In the genomic region with DNA sequence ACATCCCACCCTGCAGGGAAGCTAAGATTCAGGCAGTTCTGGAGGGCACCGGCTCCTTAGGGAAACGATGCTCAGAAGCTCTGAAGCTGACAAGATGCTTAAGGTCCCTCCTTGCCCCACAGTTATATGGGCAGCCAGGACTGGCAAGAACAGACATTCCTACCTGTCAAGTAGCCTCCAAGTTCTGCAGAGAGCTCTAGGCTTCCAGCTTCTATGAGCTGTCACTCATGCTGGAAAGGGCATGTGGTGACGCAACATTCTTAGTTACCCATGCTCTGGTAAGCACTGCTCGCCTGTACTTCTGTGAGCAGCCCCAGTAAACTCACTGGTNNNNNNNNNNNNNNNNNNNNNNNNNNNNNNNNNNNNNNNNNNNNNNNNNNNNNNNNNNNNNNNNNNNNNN, we compare ENCODE assay signal across 16 mouse cellular contexts.
"Had no signal": no experiment of that assay in that cellular context is flagged by ENCODE, and none has a peak within 500 bp of the region (broad histone marks: within the 10 kb centered on the region; RNA-seq: fewer than 3 reads in every experiment).

No protein-coding gene starts in this region.

- H3K27me3 ChIP-seq: liver, embryonic 13.5 days; liver, embryonic 15.5 days; megakaryocyte, embryonic 14.5 days; midbrain, embryonic 12.5 days; neural tube, embryonic 12.5 days had no signal

- H3K4me3 ChIP-seq: liver, embryonic 13.5 days; liver, embryonic 15.5 days; megakaryocyte, embryonic 14.5 days; midbrain, embryonic 12.5 days; neural tube, embryonic 12.5 days had no signal

- H3K36me3 ChIP-seq: liver, embryonic 13.5 days; liver, embryonic 15.5 days; midbrain, embryonic 12.5 days; neural tube, embryonic 12.5 days had no signal

- DNase-seq: liver, embryonic 13.5 days; liver, postnatal 0 days; lung, embryonic 14.5 days; midbrain, embryonic 14.5 days; retina, postnatal 1 day; right cerebral cortex, adult 18-20 months; right cerebral cortex, postnatal 25 days; right cerebral cortex, postnatal 4 days; spleen, adult 18-20 months; thymus, adult 18-20 months; thymus, postnatal 14 days; thymus, postnatal 36 days had no signal
